Mouse (Mus musculus) liver, embryonic 15.5 days (tissue): ENCODE measurements around the gene Nf1. TPM values are rescaled to one million over a fixed set of nuclear protein-coding genes. Genes with fewer than 3 reads are reported as not detected.
A peak's percentile ranks its signal among the peaks of the same experiment; 100 is the strongest.

Experiments used
- ATAC-seq: fragments of 200-750 bp; cut with Nextera tagmentation; 2 replicates; pipeline ENCODE4 v1.8.0; 2017; ENCODE audit warnings: moderate number of reproducible peaks, mild to moderate bottlenecking, moderate library complexity; ENCODE audit not compliant: insufficient read depth
- H3K27ac ChIP-seq: fragments of 300-500 bp; sonication (generic); replicated peaks from 2 replicates; pipeline ENCODE4 v1.5.1; 2015; ENCODE audit warnings: mild to moderate bottlenecking, inconsistent platforms
- H3K27me3 ChIP-seq: fragments of 300-500 bp; sonication (generic); 2 replicates; pipeline ENCODE4 v1.6.1; 2015; ENCODE audit warnings: mild to moderate bottlenecking, inconsistent platforms
- H3K36me3 ChIP-seq: fragments of 300-500 bp; sonication (generic); replicated peaks from 2 replicates; pipeline ENCODE4 v1.6.1; 2015; ENCODE audit warnings: moderate library complexity, mild to moderate bottlenecking, inconsistent platforms
- H3K4me1 ChIP-seq: fragments of 300-500 bp; sonication (generic); replicated peaks from 2 replicates; pipeline ENCODE4 v1.6.1; 2015; ENCODE audit warnings: inconsistent platforms
- H3K4me2 ChIP-seq: fragments of 300-500 bp; sonication (generic); 2 replicates; pipeline ENCODE4 v1.6.1; 2015; ENCODE audit warnings: moderate library complexity, mild to moderate bottlenecking, inconsistent platforms
- H3K4me3 ChIP-seq: fragments of 300-500 bp; sonication (generic); replicated peaks from 2 replicates; pipeline ENCODE4 v1.5.1; 2015; ENCODE audit warnings: mild to moderate bottlenecking, inconsistent platforms
- H3K9ac ChIP-seq: fragments of 300-500 bp; sonication (generic); 2 replicates; pipeline ENCODE4 v1.6.1; 2015; ENCODE audit warnings: moderate library complexity, mild to moderate bottlenecking, inconsistent platforms
- H3K9me3 ChIP-seq: fragments of 300-500 bp; sonication (generic); replicated peaks from 2 replicates; pipeline ENCODE4 v1.6.1; 2016; ENCODE audit warnings: inconsistent platforms
- WGBS: fragments of 180-500 bp; shearing (Covaris S2); methylation state at CpG from one replicate; pipeline ENCODE4 v1.1.7; 2015; ENCODE audit warnings: mixed read lengths; ENCODE audit not compliant: insufficient replicate concordance; 5-methylcytosine and 5-hydroxymethylcytosine counted together
- polyA plus RNA-seq: library from polyadenylated mRNA; unstranded; fragments of >200 nt; fragmentation: Nextera tagmentation; extraction: Ambion mirVana; gene quantifications from 2 replicates; pipeline ENCODE4 v1.2.1, GENCODE M21; 2015

The Nf1 gene
- polyA plus RNA-seq, 1 experiment from 2014 or later: 1.0 TPM

- Histone ChIP-seq H3K9ac (no peak overlapping the region), H3K36me3 (no peaks in the 10 kb centered on the region), H3K4me1 (no peaks in the 10 kb centered on the region), H3K27ac (no peak overlapping the region), H3K4me2 (no peak overlapping the region), H3K9me3 (no peaks in the 10 kb centered on the region), H3K4me3 (no peak overlapping the region), H3K27me3 (no peaks in the 10 kb centered on the region; the same call in 1 of the 2 replicates)
- 93% methylated on average over 1 of the region's 1 CpGs for WGBS
- ATAC-seq: no peak
These were observed 9.9 kb upstream of the Nf1 start for GRCm38 (mm10) chr11:79329585-79329984.

- Histone ChIP-seq H3K9me3 (no peaks in the 10 kb centered on the region), H3K4me3 (no peak overlapping the region), H3K4me1 (peaks cover 15% of the 10 kb centered on the region), H3K4me2 (no peak overlapping the region), H3K9ac (no peak overlapping the region), H3K36me3 (no peaks in the 10 kb centered on the region), H3K27me3 (no peaks in the 10 kb centered on the region; the same call in 1 of the 2 replicates), H3K27ac (no peak overlapping the region)
- ATAC-seq: no peak
- WGBS: 82% methylated on average over 6 of the region's 6 CpGs
These were observed 4.4 kb upstream of the Nf1 start for GRCm38 (mm10) chr11:79335077-79335476.

GRCm38 (mm10) chr11:79336722-79337267 lies 2.7 kb upstream of the Nf1 start:
- no peak for ATAC-seq
- no peaks in the 10 kb centered on the region for H3K9me3 ChIP-seq
- H3K4me3 ChIP-seq: no peak overlapping the region
- H3K4me2 ChIP-seq: no peak overlapping the region
- H3K9ac ChIP-seq: no peak overlapping the region
- no peaks in the 10 kb centered on the region; the same call in 1 of the 2 replicates for H3K27me3 ChIP-seq
- H3K27ac ChIP-seq: no peak overlapping the region
- 71% methylated on average over 5 of the region's 5 CpGs for WGBS
- H3K36me3 ChIP-seq: no peaks in the 10 kb centered on the region
- H3K4me1 ChIP-seq: peaks cover 23% of the 10 kb centered on the region

GRCm38 (mm10) chr11:79338621-79339020 lies 872 bp upstream of the Nf1 start:
- H3K9me3 ChIP-seq: no peaks in the 10 kb centered on the region
- H3K27ac ChIP-seq: no peak overlapping the region
- H3K4me1 ChIP-seq: peaks cover 23% of the 10 kb centered on the region
- no peaks in the 10 kb centered on the region for H3K36me3 ChIP-seq
- H3K4me2 ChIP-seq: peak overlapping the region; percentile 94
- peak overlapping the region; percentile 84 for H3K9ac ChIP-seq
- no peak for ATAC-seq
- no peaks in the 10 kb centered on the region for H3K27me3 ChIP-seq
- WGBS: 39% methylated on average over 4 of the region's 4 CpGs
- H3K4me3 ChIP-seq: peak overlapping the region; percentile 86

GRCm38 (mm10) chr11:79339808-79340781 lies 602 bp downstream of the Nf1 start:
- 3% methylated on average over 41 of the region's 63 CpGs for WGBS
- Histone ChIP-seq H3K36me3 (no peaks in the 10 kb centered on the region), H3K9ac (peak overlapping the region; percentile 84), H3K4me2 (peak overlapping the region; percentile 94), H3K4me1 (peaks cover 23% of the 10 kb centered on the region), H3K27me3 (no peaks in the 10 kb centered on the region), H3K27ac (peak overlapping the region; percentile 71), H3K4me3 (peak overlapping the region; percentile 86), H3K9me3 (no peaks in the 10 kb centered on the region)
- peak; percentile 68 for ATAC-seq

GRCm38 (mm10) chr11:79356995-79357394 lies 17.5 kb downstream of the Nf1 start:
- Histone ChIP-seq H3K27me3 (no peaks in the 10 kb centered on the region), H3K9ac (no peak overlapping the region), H3K4me3 (no peak overlapping the region), H3K9me3 (no peaks in the 10 kb centered on the region), H3K4me2 (no peak overlapping the region), H3K36me3 (no peaks in the 10 kb centered on the region), H3K27ac (no peak overlapping the region), H3K4me1 (peaks cover 14% of the 10 kb centered on the region)
- WGBS: 53% methylated on average over 3 of the region's 3 CpGs
- ATAC-seq: no peak

- no peak overlapping the region for H3K27ac ChIP-seq
- no peaks in the 10 kb centered on the region for H3K27me3 ChIP-seq
- H3K4me1 ChIP-seq: peaks cover 14% of the 10 kb centered on the region
- no peak overlapping the region for H3K9ac ChIP-seq
- no peak overlapping the region for H3K4me2 ChIP-seq
- no peak overlapping the region for H3K4me3 ChIP-seq
- ATAC-seq: peak; percentile 47; the same call in 1 of the 2 replicates
- H3K9me3 ChIP-seq: no peaks in the 10 kb centered on the region
- 84% methylated on average over 1 of the region's 1 CpGs for WGBS
- H3K36me3 ChIP-seq: no peaks in the 10 kb centered on the region
These were observed 17.9 kb downstream of the Nf1 start for GRCm38 (mm10) chr11:79357397-79357796.

GRCm38 (mm10) chr11:79364956-79365355 lies 25.5 kb downstream of the Nf1 start:
- ATAC-seq: no peak
- no peak overlapping the region for H3K4me2 ChIP-seq
- H3K9ac ChIP-seq: no peak overlapping the region
- H3K4me1 ChIP-seq: peaks cover 3% of the 10 kb centered on the region; the same call in 1 of the 2 replicates
- WGBS: 60% methylated on average over 3 of the region's 3 CpGs
- H3K36me3 ChIP-seq: no peaks in the 10 kb centered on the region
- no peaks in the 10 kb centered on the region for H3K9me3 ChIP-seq
- no peak overlapping the region for H3K27ac ChIP-seq
- H3K4me3 ChIP-seq: no peak overlapping the region
- H3K27me3 ChIP-seq: no peaks in the 10 kb centered on the region

GRCm38 (mm10) chr11:79366284-79366683 lies 26.8 kb downstream of the Nf1 start:
- ATAC-seq: no peak
- Histone ChIP-seq H3K36me3 (no peaks in the 10 kb centered on the region), H3K4me3 (no peak overlapping the region), H3K4me2 (no peak overlapping the region), H3K27ac (no peak overlapping the region), H3K9me3 (no peaks in the 10 kb centered on the region), H3K9ac (no peak overlapping the region), H3K27me3 (no peaks in the 10 kb centered on the region), H3K4me1 (peaks cover 3% of the 10 kb centered on the region; the same call in 1 of the 2 replicates)
- WGBS: 36% methylated on average over 8 of the region's 8 CpGs

GRCm38 (mm10) chr11:79373031-79373430 lies 33.5 kb downstream of the Nf1 start:
- no peak overlapping the region for H3K4me2 ChIP-seq
- H3K36me3 ChIP-seq: no peaks in the 10 kb centered on the region
- no peak for ATAC-seq
- H3K9ac ChIP-seq: no peak overlapping the region
- H3K4me3 ChIP-seq: no peak overlapping the region
- H3K9me3 ChIP-seq: no peaks in the 10 kb centered on the region
- no peak overlapping the region for H3K27ac ChIP-seq
- H3K4me1 ChIP-seq: no peaks in the 10 kb centered on the region
- 80% methylated on average over 4 of the region's 4 CpGs for WGBS
- no peaks in the 10 kb centered on the region for H3K27me3 ChIP-seq

- Histone ChIP-seq H3K27ac (no peak overlapping the region), H3K4me3 (no peak overlapping the region), H3K27me3 (no peaks in the 10 kb centered on the region), H3K4me1 (no peaks in the 10 kb centered on the region), H3K9me3 (no peaks in the 10 kb centered on the region), H3K9ac (no peak overlapping the region), H3K36me3 (0 out of 2 replicates have a peak, but pooled peaks cover 3% of the 10 kb centered on the region), H3K4me2 (no peak overlapping the region)
- no peak for ATAC-seq
- 34% methylated on average over 3 of the region's 3 CpGs for WGBS
These were observed 58.8 kb downstream of the Nf1 start for GRCm38 (mm10) chr11:79398336-79398735.
